Mouse (Mus musculus): ENCODE results near the gene Fads2. TPM values are rescaled to one million over a fixed set of nuclear protein-coding genes. Genes with fewer than 3 reads are reported as not detected.

The Fads2 gene
- polyA plus RNA-seq, 1 experiment from 2014 or later, result 256 TPM

DNA sequence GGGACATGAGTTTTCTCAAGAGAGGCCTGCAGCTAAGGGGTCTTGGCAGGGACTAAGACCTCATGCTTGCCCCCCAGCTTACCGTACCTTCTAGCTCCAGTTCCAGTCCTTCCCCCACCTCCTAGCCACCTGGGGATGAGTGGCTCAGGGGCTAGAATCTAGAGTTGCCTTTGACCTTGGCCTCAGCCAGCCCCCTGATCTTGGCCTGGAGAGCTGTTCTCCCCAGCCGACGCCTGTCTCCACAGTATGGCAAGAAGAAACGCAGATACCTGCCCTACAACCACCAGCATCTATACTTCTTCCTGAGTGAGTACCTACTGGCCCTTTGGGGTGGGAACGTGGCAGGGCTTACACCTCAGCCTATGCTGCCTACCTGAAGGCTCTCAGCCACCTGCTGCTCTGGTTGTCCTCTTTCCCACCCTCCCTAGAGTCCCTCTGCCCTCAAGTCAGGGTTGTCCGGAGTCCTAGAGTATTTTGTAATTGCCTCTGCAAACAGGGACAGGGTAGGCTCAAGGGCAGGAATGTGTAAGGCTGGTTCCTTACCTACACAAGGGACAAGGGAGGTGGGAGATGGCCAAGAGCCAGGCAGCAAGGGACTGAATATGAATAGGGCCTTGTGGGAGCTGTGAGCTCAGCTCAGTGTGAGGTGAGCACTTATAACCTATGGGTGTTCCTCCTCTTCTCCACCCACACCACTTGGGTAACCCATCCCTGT, 47.0 kb downstream of the Fads2 start:
- no peaks in the 10 kb centered on the region for H3K27me3 ChIP-seq (ENCODE audit: control insufficient read depth, insufficient read depth, low read depth, low read length)
- no peak for ATAC-seq
- no peaks in the 10 kb centered on the region for H3K9me3 ChIP-seq (replicated peaks; ENCODE audit: control insufficient read depth, low read length, poor library complexity, severe bottlenecking)
- no peak overlapping the region for H3K4me3 ChIP-seq (ENCODE audit: low read depth, low read length)
- no peak overlapping the region for H3K4me2 ChIP-seq (ENCODE audit: low read length)
- no peak overlapping the region for H3K27ac ChIP-seq (ENCODE audit: low read length)
- peaks cover 24% of the 10 kb centered on the region; the same call in 1 of the 2 replicates for H3K36me3 ChIP-seq (ENCODE audit: control insufficient read depth, insufficient read depth, low read length)
- no peak overlapping the region for H3K9ac ChIP-seq (ENCODE audit: low read depth, low read length)
- WGBS, result 91% methylated on average over 6 of the region's 6 CpGs
- peaks cover 2% of the 10 kb centered on the region for H3K4me1 ChIP-seq (ENCODE audit: control insufficient read depth, insufficient read depth, low read length)

- Histone ChIP-seq H3K4me2 (ENCODE audit: low read length) (no peak overlapping the region), H3K4me1 (ENCODE audit: control insufficient read depth, insufficient read depth, low read length) (no peaks in the 10 kb centered on the region), H3K27ac (ENCODE audit: low read length) (no peak overlapping the region), H3K36me3 (ENCODE audit: control insufficient read depth, insufficient read depth, low read length) (peaks cover 24% of the 10 kb centered on the region; the same call in 1 of the 2 replicates), H3K9me3 (replicated peaks; ENCODE audit: control insufficient read depth, low read length, poor library complexity, severe bottlenecking) (no peaks in the 10 kb centered on the region), H3K27me3 (ENCODE audit: control insufficient read depth, insufficient read depth, low read depth, low read length) (no peaks in the 10 kb centered on the region), H3K9ac (ENCODE audit: low read depth, low read length) (no peak overlapping the region), H3K4me3 (ENCODE audit: low read depth, low read length) (no peak overlapping the region)
- WGBS, result 94% methylated on average over 10 of the region's 10 CpGs
- ATAC-seq, result no peak
Observed at GRCm38 (mm10) chr19:10053692-10054260, 47.8 kb downstream of the Fads2 start.

DNA sequence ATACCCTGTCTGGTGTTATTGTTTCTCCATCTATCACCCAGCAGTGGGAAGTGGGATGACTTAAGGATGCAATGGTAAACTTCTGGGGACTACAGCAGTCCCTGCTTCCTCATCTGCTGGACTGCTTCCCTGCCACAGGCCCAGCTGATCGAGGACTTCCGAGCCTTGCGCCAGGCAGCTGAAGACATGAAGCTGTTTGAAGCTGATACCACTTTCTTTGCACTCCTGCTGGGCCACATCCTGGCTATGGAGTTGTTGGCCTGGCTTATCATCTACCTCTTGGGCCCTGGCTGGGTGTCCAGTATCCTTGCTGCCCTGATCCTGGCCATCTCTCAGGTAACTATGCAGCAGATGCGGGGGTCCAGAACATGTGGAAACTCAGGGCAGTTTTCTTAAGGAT, 48.8 kb downstream of the Fads2 start:
- peaks cover 24% of the 10 kb centered on the region; the same call in 1 of the 2 replicates for H3K36me3 ChIP-seq (ENCODE audit: control insufficient read depth, insufficient read depth, low read length)
- H3K4me3 ChIP-seq (ENCODE audit: low read depth, low read length), result no peak overlapping the region
- no peaks in the 10 kb centered on the region for H3K27me3 ChIP-seq (ENCODE audit: control insufficient read depth, insufficient read depth, low read depth, low read length)
- H3K27ac ChIP-seq (ENCODE audit: low read length), result no peak overlapping the region
- H3K9ac ChIP-seq (ENCODE audit: low read depth, low read length), result no peak overlapping the region
- no peak for ATAC-seq
- no peak overlapping the region for H3K4me2 ChIP-seq (ENCODE audit: low read length)
- H3K4me1 ChIP-seq (ENCODE audit: control insufficient read depth, insufficient read depth, low read length), result no peaks in the 10 kb centered on the region
- no peaks in the 10 kb centered on the region for H3K9me3 ChIP-seq (replicated peaks; ENCODE audit: control insufficient read depth, low read length, poor library complexity, severe bottlenecking)
- 91% methylated on average over 4 of the region's 4 CpGs for WGBS

DNA sequence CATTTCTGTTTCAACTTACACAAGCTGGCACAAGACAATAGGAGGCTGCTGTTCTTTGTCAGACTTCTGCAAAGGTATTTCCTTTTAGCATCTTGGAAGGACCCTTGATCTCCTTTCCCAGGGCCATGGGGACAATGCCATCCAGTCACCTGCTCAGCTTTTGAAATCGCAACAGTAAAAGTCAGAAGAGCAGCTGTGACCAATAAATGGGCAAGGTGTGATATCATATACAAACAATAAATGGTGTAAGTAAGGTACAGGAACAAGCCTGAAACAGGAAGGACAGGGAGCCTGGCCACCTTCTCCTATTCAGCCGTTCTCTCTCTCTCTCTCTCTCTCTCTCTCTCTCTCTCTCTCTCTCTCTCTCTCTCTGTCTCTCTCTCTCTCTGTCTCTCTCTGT, 51.1 kb downstream of the Fads2 start:
- no peaks in the 10 kb centered on the region for H3K9me3 ChIP-seq (replicated peaks; ENCODE audit: control insufficient read depth, low read length, poor library complexity, severe bottlenecking)
- no peak overlapping the region for H3K9ac ChIP-seq (ENCODE audit: low read depth, low read length)
- no peak overlapping the region for H3K4me3 ChIP-seq (ENCODE audit: low read depth, low read length)
- no peak overlapping the region for H3K4me2 ChIP-seq (ENCODE audit: low read length)
- H3K4me1 ChIP-seq (ENCODE audit: control insufficient read depth, insufficient read depth, low read length), result no peaks in the 10 kb centered on the region
- no peaks in the 10 kb centered on the region for H3K27me3 ChIP-seq (ENCODE audit: control insufficient read depth, insufficient read depth, low read depth, low read length)
- H3K27ac ChIP-seq (ENCODE audit: low read length), result no peak overlapping the region
- 92% methylated on average over 1 of the region's 2 CpGs for WGBS
- peaks cover 12% of the 10 kb centered on the region; the same call in 1 of the 2 replicates for H3K36me3 ChIP-seq (ENCODE audit: control insufficient read depth, insufficient read depth, low read length)
- ATAC-seq, result no peak

DNA sequence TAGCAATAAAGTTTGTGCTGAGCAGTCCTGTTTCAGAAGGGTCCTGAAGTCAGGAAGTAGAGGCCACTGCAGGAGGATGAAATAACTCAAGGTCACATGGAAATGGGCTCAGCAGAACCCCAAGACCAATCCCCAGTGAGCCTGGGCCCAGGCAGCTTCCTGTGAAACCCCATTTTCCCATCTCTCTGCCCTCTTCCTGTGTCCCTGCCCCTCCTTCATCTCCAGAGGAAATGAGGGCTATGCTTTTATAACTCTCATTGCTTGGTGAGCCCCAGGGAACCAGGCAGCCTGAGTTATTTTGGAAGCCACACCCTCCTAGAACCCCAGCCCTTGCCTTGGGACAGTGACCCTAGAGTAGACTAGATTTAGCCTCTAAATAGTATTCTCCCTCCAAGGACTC, 52.0 kb downstream of the Fads2 start:
- Histone ChIP-seq H3K4me1 (ENCODE audit: control insufficient read depth, insufficient read depth, low read length) (no peaks in the 10 kb centered on the region), H3K27me3 (ENCODE audit: control insufficient read depth, insufficient read depth, low read depth, low read length) (no peaks in the 10 kb centered on the region), H3K4me3 (ENCODE audit: low read depth, low read length) (no peak overlapping the region), H3K36me3 (ENCODE audit: control insufficient read depth, insufficient read depth, low read length) (peaks cover 6% of the 10 kb centered on the region; the same call in 1 of the 2 replicates), H3K9me3 (replicated peaks; ENCODE audit: control insufficient read depth, low read length, poor library complexity, severe bottlenecking) (no peaks in the 10 kb centered on the region), H3K9ac (ENCODE audit: low read depth, low read length) (no peak overlapping the region), H3K27ac (ENCODE audit: low read length) (no peak overlapping the region), H3K4me2 (ENCODE audit: low read length) (no peak overlapping the region)
- ATAC-seq, result no peak

GRCm38 (mm10) chr19:10046983-10047382, 54.6 kb downstream of the Fads2 start:
- no peak overlapping the region for H3K9ac ChIP-seq (ENCODE audit: low read depth, low read length)
- ATAC-seq, result no peak
- no peak overlapping the region for H3K27ac ChIP-seq (ENCODE audit: low read length)
- peaks cover 11% of the 10 kb centered on the region for H3K4me1 ChIP-seq (ENCODE audit: control insufficient read depth, insufficient read depth, low read length)
- no peaks in the 10 kb centered on the region for H3K27me3 ChIP-seq (ENCODE audit: control insufficient read depth, insufficient read depth, low read depth, low read length)
- H3K4me2 ChIP-seq (ENCODE audit: low read length), result no peak overlapping the region
- H3K9me3 ChIP-seq (replicated peaks; ENCODE audit: control insufficient read depth, low read length, poor library complexity, severe bottlenecking), result no peaks in the 10 kb centered on the region
- H3K4me3 ChIP-seq (ENCODE audit: low read depth, low read length), result no peak overlapping the region
- no peaks in the 10 kb centered on the region for H3K36me3 ChIP-seq (ENCODE audit: control insufficient read depth, insufficient read depth, low read length)
- 56% methylated on average over 3 of the region's 3 CpGs for WGBS

- no peaks in the 10 kb centered on the region for H3K27me3 ChIP-seq (ENCODE audit: control insufficient read depth, insufficient read depth, low read depth, low read length)
- ATAC-seq, result no peak
- no peak overlapping the region for H3K27ac ChIP-seq (ENCODE audit: low read length)
- no peak overlapping the region for H3K9ac ChIP-seq (ENCODE audit: low read depth, low read length)
- H3K4me2 ChIP-seq (ENCODE audit: low read length), result no peak overlapping the region
- WGBS, result 77% methylated on average over 4 of the region's 4 CpGs
- peaks cover 11% of the 10 kb centered on the region for H3K4me1 ChIP-seq (ENCODE audit: control insufficient read depth, insufficient read depth, low read length)
- no peaks in the 10 kb centered on the region for H3K36me3 ChIP-seq (ENCODE audit: control insufficient read depth, insufficient read depth, low read length)
- no peaks in the 10 kb centered on the region for H3K9me3 ChIP-seq (replicated peaks; ENCODE audit: control insufficient read depth, low read length, poor library complexity, severe bottlenecking)
- H3K4me3 ChIP-seq (ENCODE audit: low read depth, low read length), result no peak overlapping the region
Observed at GRCm38 (mm10) chr19:10046346-10046745, 55.2 kb downstream of the Fads2 start.

- Histone ChIP-seq H3K9ac (ENCODE audit: low read depth, low read length) (no peak overlapping the region), H3K27ac (ENCODE audit: low read length) (no peak overlapping the region), H3K9me3 (replicated peaks; ENCODE audit: control insufficient read depth, low read length, poor library complexity, severe bottlenecking) (no peaks in the 10 kb centered on the region), H3K36me3 (ENCODE audit: control insufficient read depth, insufficient read depth, low read length) (no peaks in the 10 kb centered on the region), H3K27me3 (ENCODE audit: control insufficient read depth, insufficient read depth, low read depth, low read length) (no peaks in the 10 kb centered on the region), H3K4me2 (ENCODE audit: low read length) (no peak overlapping the region), H3K4me1 (ENCODE audit: control insufficient read depth, insufficient read depth, low read length) (peaks cover 15% of the 10 kb centered on the region), H3K4me3 (ENCODE audit: low read depth, low read length) (no peak overlapping the region)
- WGBS, result 81% methylated on average over 2 of the region's 2 CpGs
- no peak for ATAC-seq
Observed at GRCm38 (mm10) chr19:10045707-10046106, 55.8 kb downstream of the Fads2 start.

DNA sequence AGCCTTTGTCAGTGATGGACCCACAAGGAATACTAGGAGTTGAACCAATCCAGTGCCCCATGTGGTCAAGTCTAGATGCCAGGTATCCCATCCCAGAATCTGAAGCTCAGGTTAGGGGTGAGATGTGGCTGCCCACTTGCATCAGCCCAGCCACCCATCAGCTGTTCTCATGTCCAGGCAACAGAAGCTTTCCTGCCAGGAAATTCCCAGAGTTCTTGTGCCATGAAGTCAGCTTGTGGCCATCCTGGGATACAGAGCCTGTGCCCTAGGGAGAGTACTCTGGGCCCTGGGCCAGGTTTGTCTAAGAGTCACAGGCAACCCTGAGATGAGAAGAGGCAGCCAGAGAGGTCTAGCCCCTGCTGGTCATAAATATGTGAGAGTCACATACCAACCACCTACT, 57.9 kb downstream of the Fads2 start:
- peak overlapping the region; percentile 75; the same call in 1 of the 2 replicates for H3K4me2 ChIP-seq (ENCODE audit: low read length)
- no peak overlapping the region for H3K27ac ChIP-seq (ENCODE audit: low read length)
- no peaks in the 10 kb centered on the region for H3K27me3 ChIP-seq (ENCODE audit: control insufficient read depth, insufficient read depth, low read depth, low read length)
- ATAC-seq, result no peak
- H3K4me1 ChIP-seq (ENCODE audit: control insufficient read depth, insufficient read depth, low read length), result peaks cover 16% of the 10 kb centered on the region
- H3K9me3 ChIP-seq (replicated peaks; ENCODE audit: control insufficient read depth, low read length, poor library complexity, severe bottlenecking), result no peaks in the 10 kb centered on the region
- H3K36me3 ChIP-seq (ENCODE audit: control insufficient read depth, insufficient read depth, low read length), result no peaks in the 10 kb centered on the region
- H3K4me3 ChIP-seq (ENCODE audit: low read depth, low read length), result no peak overlapping the region
- H3K9ac ChIP-seq (ENCODE audit: low read depth, low read length), result no peak overlapping the region
